Mouse (Mus musculus): ENCODE data around the gene Iyd.

DNA sequence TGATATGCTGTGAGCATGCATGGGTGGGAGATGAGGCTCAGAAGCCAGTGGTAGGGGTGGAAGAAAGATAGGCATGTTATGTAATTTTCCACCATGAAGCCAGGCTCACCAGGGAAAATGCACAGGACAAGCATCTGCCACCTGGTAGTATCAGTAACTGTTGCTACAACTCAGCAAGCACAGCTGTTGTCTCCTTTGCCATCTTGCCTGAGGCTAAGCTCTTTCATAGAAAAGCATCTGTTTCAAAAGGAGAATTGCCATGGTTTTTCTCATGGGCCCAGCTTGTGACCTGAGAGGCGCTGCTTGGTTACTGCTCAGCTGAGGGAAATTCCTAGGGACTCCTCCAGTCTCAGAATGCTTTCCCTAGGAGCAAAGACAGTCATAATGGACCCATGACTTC, 3.7 kb upstream of the Iyd start:
- TF ChIP-seq GATA1 (IDR thresholded peaks at IDR 0.05; ENCODE audit: low read length): no peak
- no peak for TF ChIP-seq TAL1 (IDR thresholded peaks at IDR 0.05; ENCODE audit: low read length)
